Mouse (Mus musculus) thymus, adult 18-20 months (tissue): Measurements from ENCODE around the gene Dut.
"Not testable (repeated sequence)": the region's sequence is repeated elsewhere in the genome, so short reads cannot be mapped to it uniquely, and the experiment has no call there.

Experiments
- DNase-seq, 2 experiments: peaks; one replicate each; pipeline ENCODE4 v3.0.0; 2022; ENCODE audit warnings: mixed read lengths in 2 of 2

Gene Dut

DNA sequence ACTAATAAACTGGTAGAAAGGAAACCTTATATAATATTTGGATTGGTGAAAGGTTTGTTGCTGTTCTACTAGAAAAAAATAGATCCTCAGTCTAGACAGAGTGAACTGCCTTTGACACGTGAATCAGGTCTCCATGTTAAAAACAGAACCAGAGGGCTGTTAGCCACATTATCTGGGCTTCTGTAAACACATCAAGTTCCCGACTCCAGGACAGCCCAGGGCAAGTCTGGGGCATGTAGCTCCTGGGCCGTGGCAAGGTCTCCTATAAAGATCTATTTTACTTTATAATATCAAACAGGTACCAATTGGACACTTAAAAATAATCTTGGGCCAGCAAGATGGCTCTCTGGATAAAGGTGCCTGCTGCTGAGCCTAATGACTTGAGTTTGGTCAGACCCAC, 8.9 kb downstream of the Dut start:
- DNase-seq, result no peak

GRCm38 (mm10) chr2:125259230-125260120, 12.5 kb downstream of the Dut start:
- DNase-seq, result no peak

- no peak for DNase-seq
Observed at GRCm38 (mm10) chr2:125260326-125260725, 13.3 kb downstream of the Dut start.

- DNase-seq, result no peak
Observed at GRCm38 (mm10) chr2:125263056-125263455, 16.1 kb downstream of the Dut start.

DNA sequence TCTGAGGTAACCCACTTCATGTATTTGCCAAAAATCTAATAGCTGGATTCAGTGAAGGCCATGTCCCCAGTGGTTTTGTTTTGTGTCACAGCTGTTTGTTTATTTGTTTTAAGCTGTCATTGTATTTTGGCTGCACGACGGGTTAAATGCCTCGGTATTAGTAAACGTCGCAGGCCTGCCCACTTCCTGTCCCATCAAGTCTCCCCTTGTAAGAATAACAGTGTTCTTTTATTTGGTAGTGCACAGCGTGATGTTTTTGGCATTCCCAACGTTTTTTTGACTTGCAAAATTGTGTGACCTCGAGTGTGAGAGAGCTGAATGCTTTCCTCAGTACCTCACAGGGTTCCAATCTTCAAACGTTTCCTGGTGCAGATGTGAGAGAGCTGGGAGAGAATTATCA, 16.8 kb downstream of the Dut start:
- no peak for DNase-seq

DNA sequence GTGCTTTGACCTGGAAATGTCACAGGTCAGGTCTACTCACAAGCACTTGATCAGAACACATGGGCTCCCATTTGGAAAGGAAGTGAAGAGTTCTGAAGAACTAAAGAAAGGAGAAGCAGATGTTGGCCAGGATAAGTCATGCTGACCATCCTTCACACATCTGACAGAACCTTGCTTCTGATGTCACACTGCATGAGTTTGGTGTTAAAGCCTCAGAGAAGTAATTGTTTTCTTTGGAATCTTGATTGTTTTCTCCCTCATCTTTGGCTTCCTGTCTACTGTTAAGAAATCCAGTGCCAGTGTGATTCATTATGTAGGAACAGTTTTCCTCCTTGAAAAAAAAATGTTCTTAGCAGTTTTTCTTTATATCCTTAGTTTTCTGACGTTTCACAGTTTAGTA, 21.9 kb downstream of the Dut start:
- no peak for DNase-seq

DNA sequence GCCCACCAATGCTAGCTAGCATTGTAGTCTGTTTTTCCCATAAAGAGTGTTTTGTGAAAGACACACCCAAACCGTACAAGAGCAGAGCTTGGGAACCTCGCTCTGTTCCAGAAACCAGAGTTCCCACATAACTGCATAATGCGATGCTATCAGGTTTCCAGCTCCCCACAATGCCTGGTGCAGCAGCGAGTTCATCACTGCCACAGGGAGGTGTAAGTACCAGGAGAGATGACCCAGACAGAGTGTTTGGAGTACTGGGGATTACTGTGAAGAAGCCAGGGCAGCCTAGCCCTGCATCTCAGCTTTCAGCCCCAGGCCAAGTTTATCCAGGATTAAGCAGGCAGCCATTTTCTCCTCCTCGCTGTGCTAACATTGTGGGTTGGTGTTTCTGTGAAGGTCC, 28.6 kb downstream of the Dut start:
- DNase-seq, result no peak

- DNase-seq, result no peak
Observed at GRCm38 (mm10) chr2:125276692-125277091, 29.7 kb downstream of the Dut start.

DNA sequence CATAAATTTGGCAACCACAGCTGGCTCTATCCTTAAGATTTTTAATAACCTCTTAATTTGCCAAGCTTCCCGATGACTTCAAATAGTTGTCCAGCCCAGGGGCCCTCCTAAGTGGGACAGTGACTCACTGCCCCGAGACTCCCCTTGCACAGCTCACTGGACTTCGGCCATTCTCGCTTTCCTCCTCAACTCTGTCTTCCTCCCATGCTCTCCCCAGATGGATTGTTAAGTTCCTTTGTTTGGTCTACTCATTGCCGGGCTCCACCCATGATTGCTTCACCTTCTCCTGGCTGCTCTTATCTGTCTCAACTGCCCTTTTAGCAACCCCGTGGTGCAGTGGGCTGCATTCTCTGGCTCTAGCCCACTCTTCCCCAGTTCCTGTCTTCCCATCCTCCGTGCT, 31.5 kb downstream of the Dut start:
- no peak for DNase-seq

- not testable (repeated sequence) for DNase-seq
Observed at GRCm38 (mm10) chr2:125279995-125280394, 33.0 kb downstream of the Dut start.

- DNase-seq, result no peak
Observed at GRCm38 (mm10) chr2:125282334-125283206, 35.6 kb downstream of the Dut start.

GRCm38 (mm10) chr2:125285777-125286176, 38.8 kb downstream of the Dut start:
- DNase-seq, result no peak

GRCm38 (mm10) chr2:125290197-125290965, 43.4 kb downstream of the Dut start:
- no peak for DNase-seq

DNA sequence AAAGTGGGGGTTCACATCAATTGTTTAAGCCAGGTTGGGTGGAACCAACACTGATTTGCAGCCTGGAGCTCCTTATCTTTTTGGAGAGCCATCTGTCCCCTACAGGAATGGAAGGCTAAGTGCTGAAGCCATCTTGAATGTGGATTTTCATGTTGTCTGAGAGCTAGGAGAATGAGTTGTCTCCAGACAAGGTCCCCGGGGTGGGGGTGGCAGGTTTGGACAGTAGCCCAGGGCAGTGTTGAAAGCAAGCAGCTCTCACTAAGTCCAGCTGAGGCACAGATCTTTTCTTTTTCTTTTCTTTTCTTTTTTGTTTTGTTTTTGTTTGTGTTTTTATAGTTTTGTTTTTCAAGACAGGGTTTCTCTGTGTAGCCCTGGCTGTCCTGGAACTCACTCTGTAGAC, 44.1 kb downstream of the Dut start:
- no peak for DNase-seq

GRCm38 (mm10) chr2:125292616-125293015, 45.6 kb downstream of the Dut start:
- no peak for DNase-seq

- DNase-seq, result no peak
Observed at GRCm38 (mm10) chr2:125293969-125294491, 47.0 kb downstream of the Dut start.

DNA sequence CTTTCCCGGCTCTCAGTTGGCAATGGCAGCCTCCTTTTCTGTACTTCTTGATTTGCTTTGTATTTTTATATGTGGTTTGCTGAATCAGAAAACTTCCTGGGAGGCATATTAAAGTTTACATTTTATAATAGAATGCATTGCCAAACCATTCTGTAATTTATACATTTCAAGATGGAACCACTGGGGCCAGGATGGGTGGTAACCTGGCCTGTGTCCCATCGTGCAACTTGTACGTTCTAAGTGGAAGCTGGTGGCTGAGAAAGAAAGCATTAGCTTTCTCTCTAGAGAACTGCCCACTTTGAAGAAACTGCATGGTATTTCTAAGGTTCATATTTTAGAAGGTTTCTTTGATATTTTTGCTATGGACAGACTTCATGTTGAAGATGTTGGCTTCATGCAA, 48.5 kb downstream of the Dut start:
- DNase-seq, result no peak

- no peak for DNase-seq
Observed at GRCm38 (mm10) chr2:125298841-125299240, 51.9 kb downstream of the Dut start.

- no peak for DNase-seq
Observed at GRCm38 (mm10) chr2:125301877-125302624, 55.1 kb downstream of the Dut start.

GRCm38 (mm10) chr2:125302625-125302924, 55.6 kb downstream of the Dut start:
- no peak for DNase-seq

- DNase-seq, result no peak
Observed at GRCm38 (mm10) chr2:125303764-125304384, 56.9 kb downstream of the Dut start.

DNA sequence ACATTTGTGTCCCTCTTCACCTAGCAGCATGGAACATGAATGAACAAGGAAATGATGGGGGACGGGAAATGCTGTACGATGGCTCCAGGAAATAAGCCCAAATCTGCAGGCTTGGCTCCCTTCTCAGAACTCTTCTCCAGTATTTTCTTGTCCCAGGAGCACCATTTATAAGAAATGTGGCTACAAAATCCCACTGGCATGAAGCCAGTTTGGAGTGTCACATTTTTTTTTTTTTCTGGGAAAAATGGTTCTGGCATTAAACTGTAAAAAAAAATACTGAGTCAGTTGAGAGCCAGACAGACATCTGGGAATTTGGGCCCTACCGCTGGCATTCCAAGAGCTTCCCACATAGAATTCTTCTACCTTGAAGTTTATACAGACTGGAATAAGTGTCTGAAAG, 57.8 kb downstream of the Dut start:
- DNase-seq, result no peak
